Mouse (Mus musculus) MEL (cell line): Measurements from ENCODE around the gene Sec1. TPM values are rescaled to one million over a fixed set of nuclear protein-coding genes. Genes with fewer than 3 reads are reported as not detected.
A peak's percentile ranks its signal among the peaks of the same experiment; 100 is the strongest.

Experiments used
- DNase-seq: peaks from one replicate; pipeline ENCODE4 v3.0.0; 2011; ENCODE audit warnings: low read depth, low spot score
- H3K27ac ChIP-seq: 2 replicates; pipeline ENCODE4 v1.5.1; 2012; ENCODE audit warnings: low read depth, mild to moderate bottlenecking, control low read depth, low read length, moderate library complexity; ENCODE audit not compliant: control insufficient read depth
- H3K27me3 ChIP-seq, 2 experiments: fragments of 150-350 bp in 1 of 2; sonication (generic) in 1 of 2; 2 replicates each; pipeline ENCODE4 v1.6.1; 2012; ENCODE audit warnings: low read length in 2 of 2, mild to moderate bottlenecking in 2 of 2, improper control_type of control experiment in 1 of 2, moderate library complexity in 1 of 2; ENCODE audit not compliant: insufficient read depth in 2 of 2, control insufficient read depth in 1 of 2
- H3K36me3 ChIP-seq, 2 experiments: 2 replicates each; pipeline ENCODE4 v1.6.1; 2012 to 2014; ENCODE audit warnings: low read length in 2 of 2, improper control_type of control experiment in 1 of 2, inconsistent platforms in 1 of 2, mild to moderate bottlenecking in 1 of 2; ENCODE audit not compliant: insufficient read depth in 2 of 2, control insufficient read depth in 1 of 2
- H3K4me1 ChIP-seq, 2 experiments: fragments of 150-350 bp in 1 of 2; sonication (generic) in 1 of 2; 2 replicates each; pipeline ENCODE4 v1.6.1; 2012; ENCODE audit warnings: low read length in 2 of 2, improper control_type of control experiment in 1 of 2, mild to moderate bottlenecking in 1 of 2; ENCODE audit not compliant: insufficient read depth in 2 of 2, control insufficient read depth in 1 of 2
- H3K4me3 ChIP-seq, 2 experiments: fragments of 150-350 bp in 1 of 2; sonication (generic) in 1 of 2; 2 replicates each; pipeline ENCODE4 v1.5.1; 2012; ENCODE audit warnings: low read depth in 2 of 2, low read length in 2 of 2, mild to moderate bottlenecking in 2 of 2, moderate library complexity in 2 of 2, control low read depth in 1 of 2, improper control_type of control experiment in 1 of 2; ENCODE audit not compliant: control insufficient read depth in 1 of 2, insufficient read depth in 1 of 2
- H3K79me2 ChIP-seq: 2 replicates; pipeline ENCODE4 v1.6.1; 2012; ENCODE audit warnings: mild to moderate bottlenecking, low read length, moderate library complexity; ENCODE audit not compliant: control insufficient read depth, poor library complexity, insufficient read depth
- H3K9ac ChIP-seq: 2 replicates; pipeline ENCODE4 v1.6.1; 2012; ENCODE audit warnings: low read depth, mild to moderate bottlenecking, control low read depth, low read length, moderate library complexity; ENCODE audit not compliant: control insufficient read depth, poor library complexity, severe bottlenecking
- H3K9me3 ChIP-seq: fragments of 150-350 bp; sonication (generic); replicated peaks from 2 replicates; pipeline ENCODE4 v1.6.1; 2012; ENCODE audit warnings: mild to moderate bottlenecking, low read length, improper control_type of control experiment, moderate library complexity; ENCODE audit not compliant: insufficient read depth
- CHD1 ChIP-seq: IDR thresholded peaks from 2 replicates; pipeline ENCODE4 v1.6.1; 2012; ENCODE audit warnings: low read depth, mild to moderate bottlenecking, inconsistent platforms, low read length, improper control_type of control experiment
- CTCF ChIP-seq, 3 experiments: IDR thresholded peaks in 2 of 3; conservative IDR thresholded peaks in 1 of 3; 2 replicates each; pipeline ENCODE4 v1.5.1; 2011 to 2012; ENCODE audit warnings: low read length in 3 of 3, low read depth in 2 of 3, mild to moderate bottlenecking in 2 of 3, improper control_type of control experiment in 1 of 3, inconsistent platforms in 1 of 3, mixed read lengths in 1 of 3, moderate library complexity in 1 of 3; ENCODE audit not compliant: control insufficient read depth in 1 of 3, insufficient read depth in 1 of 3, poor library complexity in 1 of 3, severe bottlenecking in 1 of 3
- ELF1 ChIP-seq: IDR thresholded peaks from 2 replicates; pipeline ENCODE4 v1.6.1; 2014; ENCODE audit warnings: low read depth, mild to moderate bottlenecking, inconsistent platforms, low read length, improper control_type of control experiment, moderate library complexity
- ETS1 ChIP-seq: IDR thresholded peaks from 2 replicates; pipeline ENCODE4 v1.6.1; 2012; ENCODE audit warnings: low read depth, mild to moderate bottlenecking, inconsistent platforms, low read length, improper control_type of control experiment, moderate library complexity
- HCFC1 ChIP-seq: IDR thresholded peaks from 2 replicates; pipeline ENCODE4 v1.6.1; 2012; ENCODE audit warnings: low read depth, mild to moderate bottlenecking, inconsistent platforms, low read length, improper control_type of control experiment, moderate library complexity
- KAT2A ChIP-seq: conservative IDR thresholded peaks from 2 replicates; pipeline ENCODE4 v1.6.1; 2012; ENCODE audit warnings: low read depth, low read length, improper control_type of control experiment, inconsistent platforms
- MAX ChIP-seq: IDR thresholded peaks from 2 replicates; pipeline ENCODE4 v1.6.1; 2011; ENCODE audit warnings: low read length, improper control_type of control experiment
- MYC ChIP-seq: IDR thresholded peaks from 2 replicates; pipeline ENCODE4 v1.6.1; 2011; ENCODE audit warnings: low read depth, mild to moderate bottlenecking, low read length, improper control_type of control experiment, moderate library complexity
- NRF1 ChIP-seq: IDR thresholded peaks from 2 replicates; pipeline ENCODE4 v1.6.1; 2014; ENCODE audit warnings: low read depth, mild to moderate bottlenecking, inconsistent platforms, low read length, improper control_type of control experiment, moderate library complexity; ENCODE audit not compliant: poor library complexity, insufficient read depth, severe bottlenecking
- POLR2AphosphoS2 ChIP-seq: IDR thresholded peaks from 2 replicates; pipeline ENCODE4 v1.6.1; 2011; ENCODE audit warnings: low read length, improper control_type of control experiment
- POLR2AphosphoS5 ChIP-seq: IDR thresholded peaks from 2 replicates; pipeline ENCODE4 v1.6.1; 2012; ENCODE audit warnings: low read depth, borderline replicate concordance, mild to moderate bottlenecking, inconsistent platforms, low read length, moderate library complexity, mixed read lengths
- RAD21 ChIP-seq: IDR thresholded peaks from 2 replicates; pipeline ENCODE4 v1.6.1; 2011; ENCODE audit warnings: mild to moderate bottlenecking, low read depth, low read length, improper control_type of control experiment
- RCOR1 ChIP-seq: IDR thresholded peaks from 2 replicates; pipeline ENCODE4 v1.6.1; 2012; ENCODE audit warnings: low read depth, mild to moderate bottlenecking, inconsistent platforms, low read length, improper control_type of control experiment
- SIN3A ChIP-seq: IDR thresholded peaks from 2 replicates; pipeline ENCODE4 v1.6.1; 2012; ENCODE audit warnings: low read length, improper control_type of control experiment, inconsistent platforms
- SMC3 ChIP-seq: IDR thresholded peaks from 2 replicates; pipeline ENCODE4 v1.6.1; 2011; ENCODE audit warnings: low read depth, low read length, improper control_type of control experiment
- TAL1 ChIP-seq: IDR thresholded peaks from 2 replicates; pipeline ENCODE4 v1.6.1; 2012; ENCODE audit warnings: mild to moderate bottlenecking, inconsistent platforms, low read length, moderate library complexity, mixed read lengths
- TBP ChIP-seq: IDR thresholded peaks from 2 replicates; pipeline ENCODE4 v1.8.0; 2011; ENCODE audit warnings: low read depth, low read length, improper control_type of control experiment
- TCF12 ChIP-seq: IDR thresholded peaks from 2 replicates; pipeline ENCODE4 v1.6.1; 2014; ENCODE audit warnings: low read depth, mild to moderate bottlenecking, inconsistent platforms, low read length, improper control_type of control experiment, moderate library complexity
- UBTF ChIP-seq: IDR thresholded peaks from 2 replicates; pipeline ENCODE4 v1.6.1; 2012; ENCODE audit warnings: low read depth, mild to moderate bottlenecking, inconsistent platforms, low read length, improper control_type of control experiment, moderate library complexity, borderline replicate concordance; ENCODE audit not compliant: insufficient read depth
- USF2 ChIP-seq, 2 experiments: IDR thresholded peaks; 2 replicates each; pipeline ENCODE4 v1.6.1; 2011 to 2012; ENCODE audit warnings: improper control_type of control experiment in 2 of 2, low read length in 2 of 2, borderline replicate concordance in 1 of 2, inconsistent platforms in 1 of 2, low read depth in 1 of 2, mild to moderate bottlenecking in 1 of 2; ENCODE audit not compliant: insufficient read depth in 1 of 2
- ZC3H11A ChIP-seq: IDR thresholded peaks from 2 replicates; pipeline ENCODE4 v1.6.1; 2012; ENCODE audit warnings: low read depth, mild to moderate bottlenecking, inconsistent platforms, low read length, improper control_type of control experiment
- ZNF384 ChIP-seq: IDR thresholded peaks from 2 replicates; pipeline ENCODE4 v1.6.1; 2012; ENCODE audit warnings: low read depth, mild to moderate bottlenecking, inconsistent platforms, low read length, improper control_type of control experiment
- polyA plus RNA-seq, 2 experiments: library from polyadenylated mRNA; stranded (reverse) in 1 of 2; unstranded in 1 of 2; fragments of >175 nt in 1 of 2; fragments of >200 nt in 1 of 2; gene quantifications; 2 replicates each; pipeline versions ENCODE4 v1.2.1 to v1.2.4; 2012; ENCODE audit warnings: low replicate concordance in 2 of 2, low read depth in 1 of 2; ENCODE audit not compliant: insufficient read length in 2 of 2, insufficient read depth in 1 of 2, missing spikeins in 1 of 2
- total RNA-seq: library from RNA; depleted of rRNA; stranded (reverse); fragments of 300-350 nt; gene quantifications from 2 replicates; pipeline ENCODE4 v1.2.3, GENCODE M21; 2012

Gene Sec1
- total and polyA plus RNA-seq, 3 experiments = not detected

DNA sequence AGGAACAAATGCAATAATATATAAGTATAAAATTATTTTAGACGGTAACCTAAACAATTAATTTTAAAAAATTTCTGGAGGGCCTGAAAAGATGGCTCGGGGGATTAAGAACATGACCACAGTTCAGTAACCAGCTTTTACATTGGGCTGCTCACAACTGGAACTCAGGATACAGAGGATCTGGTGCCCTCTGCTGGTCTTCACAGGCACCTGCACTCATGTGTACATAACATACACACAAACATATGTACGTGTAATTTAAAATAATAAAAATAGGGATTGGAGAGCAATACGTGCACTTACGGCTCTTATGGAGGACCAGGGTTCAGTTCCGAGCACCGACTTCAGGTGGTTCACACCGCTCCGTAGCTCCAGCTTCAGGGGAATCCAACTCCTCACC lies 25.3 kb downstream of the Sec1 start:
- Histone ChIP-seq H3K4me1 (no peaks in the 10 kb centered on the region), H3K79me2 (no peaks in the 10 kb centered on the region), H3K9ac (no peak overlapping the region), H3K9me3 (no peaks in the 10 kb centered on the region), H3K4me3 (no peak overlapping the region), H3K27me3 (peaks cover 0 to 4% of the 10 kb centered on the region in 2 experiments; a peak in 3 of 4 replicates), H3K36me3 (no peaks in the 10 kb centered on the region), H3K27ac (no peak overlapping the region)
- DNase-seq = peak; percentile 66
- TF ChIP-seq ZC3H11A (0 out of 2 replicates have a peak, but pooled peaks have one; percentile 27), CTCF (IDR thresholded peaks at IDR 0.05 in 2 of 3, conservative IDR thresholded peaks at IDR 0.05 in 1 of 3; ENCODE audit: control insufficient read depth in 1 of 3, insufficient read depth in 1 of 3, low read depth in 2 of 3, low read length in 3 of 3, poor library complexity in 1 of 3, severe bottlenecking in 1 of 3) (peak; percentile 38 to 52 (median 48)), SMC3 (peak; percentile 40; the same call in 1 of the 2 replicates), MAX (no peak), ETS1 (no peak), UBTF (no peak), SIN3A (no peak), RAD21 (peak; percentile 45)

DNA sequence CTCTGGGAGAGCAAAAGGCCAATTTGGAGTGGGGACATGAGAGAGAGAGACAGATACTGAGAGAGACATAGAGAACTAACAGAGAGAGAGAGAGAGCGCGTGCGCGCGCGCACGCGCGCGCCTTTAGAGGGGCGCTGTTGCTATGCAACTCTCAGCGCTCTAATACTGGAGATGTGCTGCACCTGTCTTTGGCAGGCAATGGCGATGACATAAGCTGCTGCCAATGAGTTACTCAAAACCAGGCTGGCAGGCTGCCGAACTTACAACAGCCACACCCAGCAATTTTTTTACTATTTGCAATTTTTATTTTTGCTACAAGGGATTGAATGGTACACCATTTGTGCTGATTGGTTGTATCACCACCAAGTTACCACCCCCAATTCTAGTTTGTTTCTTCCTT lies 26.4 kb downstream of the Sec1 start:
- Histone ChIP-seq H3K36me3 (no peaks in the 10 kb centered on the region), H3K9me3 (no peaks in the 10 kb centered on the region), H3K4me1 (no peaks in the 10 kb centered on the region), H3K79me2 (no peaks in the 10 kb centered on the region), H3K27me3 (peaks cover 0 to 4% of the 10 kb centered on the region in 2 experiments; a peak in 3 of 4 replicates), H3K4me3 (no peak overlapping the region), H3K27ac (no peak overlapping the region), H3K9ac (no peak overlapping the region)
- TF ChIP-seq TCF12 = no peak
- no peak for TF ChIP-seq KAT2A
- TF ChIP-seq TAL1 = no peak
- no peak for TF ChIP-seq POLR2AphosphoS5
- TF ChIP-seq SMC3 = no peak
- TF ChIP-seq ETS1 = no peak
- TF ChIP-seq CTCF (IDR thresholded peaks at IDR 0.05 in 2 of 3, conservative IDR thresholded peaks at IDR 0.05 in 1 of 3; ENCODE audit: control insufficient read depth in 1 of 3, insufficient read depth in 1 of 3, low read depth in 2 of 3, low read length in 3 of 3, poor library complexity in 1 of 3, severe bottlenecking in 1 of 3) = no peak
- TF ChIP-seq ZNF384 = no peak
- TF ChIP-seq TBP = no peak
- no peak for TF ChIP-seq ELF1
- no peak for TF ChIP-seq MYC
- no peak for TF ChIP-seq CHD1
- TF ChIP-seq USF2 (IDR thresholded peaks at IDR 0.05; ENCODE audit: borderline replicate concordance in 1 of 2, insufficient read depth in 1 of 2, low read depth in 1 of 2, low read length in 2 of 2) = no peak
- TF ChIP-seq NRF1 = no peak
- no peak for TF ChIP-seq RCOR1
- TF ChIP-seq HCFC1 = no peak
- TF ChIP-seq RAD21 = no peak
- no peak for TF ChIP-seq POLR2AphosphoS2
- no peak for DNase-seq
